Mouse (Mus musculus): ENCODE results near the gene Olfr357.

The Olfr357 gene

DNA sequence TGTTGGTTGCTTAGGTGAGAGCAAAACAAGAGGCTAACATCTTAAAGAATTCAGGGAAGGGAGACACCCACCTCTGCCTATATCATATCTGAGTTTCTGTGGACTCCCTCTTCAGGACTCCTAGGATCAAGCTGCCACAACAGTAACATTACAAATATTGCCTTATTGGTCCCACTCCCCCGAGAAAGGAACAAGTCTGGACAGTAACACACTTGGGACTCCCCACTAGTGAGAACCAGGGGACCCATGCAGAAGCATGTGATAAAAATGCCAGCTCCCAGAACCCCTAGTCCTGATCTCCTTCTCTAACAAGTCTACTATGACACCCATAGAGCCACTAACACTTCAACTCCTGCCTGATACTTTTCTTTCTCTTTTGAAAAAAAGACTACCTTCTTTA is at the start of gene Olfr357:
TSS of gene Olfr357 (plus strand) at position 301 of the 400 bp plus-strand sequence.
- no peak for DNase-seq (ENCODE audit: low spot score)

DNA sequence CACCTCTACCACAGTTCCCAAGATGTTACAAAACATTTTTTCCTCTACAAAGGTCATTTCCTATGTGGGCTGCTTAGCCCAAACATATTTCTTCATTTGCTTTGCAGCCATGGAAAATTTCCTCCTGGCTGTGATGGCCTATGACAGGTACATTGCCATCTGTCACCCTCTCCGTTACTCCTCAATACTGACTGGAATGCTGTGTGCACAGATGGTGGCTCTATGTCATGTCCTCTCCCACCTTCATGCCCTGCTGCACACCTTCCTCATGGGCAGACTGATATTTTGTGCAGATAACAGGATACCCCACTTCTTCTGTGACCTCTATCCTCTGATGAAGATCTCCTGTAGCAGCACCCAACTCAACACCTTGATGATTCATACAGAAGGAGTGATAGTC is 3.4 kb downstream of the Olfr357 start:
- DNase-seq (ENCODE audit: low spot score), result no peak

DNA sequence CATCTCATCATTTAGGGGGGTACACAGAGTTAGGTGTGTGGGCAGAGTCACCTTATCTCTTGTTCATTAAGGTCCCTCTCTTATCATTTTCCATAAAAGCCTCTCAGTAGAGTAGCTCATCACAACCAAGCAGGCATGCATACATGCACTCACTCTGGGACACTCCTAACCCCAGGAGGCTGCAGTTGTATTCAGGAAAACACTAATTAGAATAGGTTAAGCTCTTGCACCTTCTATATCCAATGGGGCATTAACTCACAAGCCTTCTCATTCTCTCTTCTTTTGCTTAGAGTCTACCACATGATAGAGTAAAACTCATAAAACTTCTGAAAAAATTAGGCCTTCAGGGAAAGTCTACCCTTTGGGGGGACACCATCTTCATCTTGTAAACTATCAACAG is 15.6 kb downstream of the Olfr357 start, which contains the start of gene Olfr358:
TSS of gene Olfr358 (minus strand) at position 101 of the 400 bp plus-strand sequence.
- DNase-seq (ENCODE audit: low spot score), result no peak

Measured in T-cell, adult 2 months (primary cell).